Mouse (Mus musculus): ENCODE results near the gene Gm37240.

DNA sequence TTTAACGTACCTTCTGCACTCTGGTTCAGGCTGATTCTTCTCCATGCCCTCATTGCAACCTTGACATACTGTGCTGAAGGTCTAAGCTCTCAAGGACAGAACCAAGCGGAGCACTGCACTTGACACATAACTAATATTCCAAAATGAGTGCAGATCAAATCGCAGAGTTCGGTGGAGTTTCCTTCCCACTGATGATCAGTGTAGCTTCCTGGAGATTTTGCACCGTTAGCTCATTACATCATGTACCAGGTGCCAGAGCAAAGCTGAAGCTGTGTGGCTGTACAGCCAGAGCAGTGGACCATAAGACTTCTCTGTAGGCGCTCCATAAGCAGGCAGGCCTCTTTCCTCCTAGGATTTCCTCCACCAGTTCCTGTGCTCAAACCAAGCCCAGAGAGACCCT, 427.3 kb downstream of the Gm37240 start:
- no peak for TF ChIP-seq POLR2A (IDR thresholded peaks at IDR 0.05; ENCODE audit: borderline replicate concordance, extremely low read depth, insufficient read depth, insufficient read length, poor library complexity, severe bottlenecking)
- no peak for TF ChIP-seq CTCF (IDR thresholded peaks at IDR 0.05; ENCODE audit: borderline replicate concordance, extremely low read depth, insufficient read depth, insufficient read length)
